Mouse (Mus musculus): ENCODE measurements at regions not wholly inside any gene's neighbourhood (a gene's known extent, or its start where the extent isn't known, plus 50 kb on each side); places are given as distances from the start of the nearest gene placed in this dataset.

DNA sequence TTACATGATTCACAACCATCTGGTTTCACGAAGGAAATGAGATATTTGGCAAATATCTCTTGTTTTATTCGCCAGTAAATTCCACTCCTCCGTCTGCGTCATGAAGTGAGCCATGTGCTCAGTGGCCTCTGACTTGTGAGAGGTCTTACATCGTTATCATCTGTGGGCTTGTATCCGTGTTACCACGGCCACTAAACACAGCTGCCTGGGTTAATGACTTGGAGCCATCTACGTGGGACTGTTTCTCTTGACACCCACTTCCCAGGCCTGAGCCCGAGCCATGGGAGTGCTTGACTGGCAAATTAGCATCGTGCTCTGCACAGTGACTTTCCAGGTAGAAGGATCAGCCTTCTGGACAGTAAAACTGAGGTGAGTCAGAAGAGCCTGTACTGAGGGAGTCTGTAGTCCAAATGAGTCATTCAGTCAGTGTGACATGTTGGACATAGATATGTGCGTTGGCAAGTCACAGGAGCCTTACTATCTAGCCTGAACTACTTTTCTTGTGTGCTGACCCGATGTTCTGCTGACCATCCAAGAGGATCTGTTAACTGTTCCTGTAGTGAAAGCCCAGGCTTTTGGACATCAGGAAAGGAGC, 137.7 kb downstream of the Tmx1 start:
- DNase-seq = no peak

DNA sequence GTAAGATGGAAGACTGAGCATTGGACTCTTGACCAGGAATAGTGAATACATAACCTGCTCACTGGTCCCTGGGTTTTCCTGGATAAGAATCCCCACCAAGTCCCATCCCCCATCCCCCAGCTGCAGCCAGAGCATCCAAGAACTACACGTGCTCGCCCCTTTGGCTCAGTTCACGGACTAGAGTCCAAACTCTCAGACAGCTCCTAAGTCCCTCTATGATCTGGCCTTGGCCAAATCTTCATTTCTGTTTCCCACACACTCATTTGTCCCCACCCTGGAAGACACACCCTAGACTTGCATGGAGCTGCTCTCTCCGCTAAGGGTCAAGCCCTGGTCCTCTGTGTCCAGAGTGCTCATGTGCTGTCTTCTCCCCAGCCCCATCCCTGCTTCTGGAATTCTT, 139.9 kb downstream of the Tmx1 start:
- DNase-seq = no peak

DNA sequence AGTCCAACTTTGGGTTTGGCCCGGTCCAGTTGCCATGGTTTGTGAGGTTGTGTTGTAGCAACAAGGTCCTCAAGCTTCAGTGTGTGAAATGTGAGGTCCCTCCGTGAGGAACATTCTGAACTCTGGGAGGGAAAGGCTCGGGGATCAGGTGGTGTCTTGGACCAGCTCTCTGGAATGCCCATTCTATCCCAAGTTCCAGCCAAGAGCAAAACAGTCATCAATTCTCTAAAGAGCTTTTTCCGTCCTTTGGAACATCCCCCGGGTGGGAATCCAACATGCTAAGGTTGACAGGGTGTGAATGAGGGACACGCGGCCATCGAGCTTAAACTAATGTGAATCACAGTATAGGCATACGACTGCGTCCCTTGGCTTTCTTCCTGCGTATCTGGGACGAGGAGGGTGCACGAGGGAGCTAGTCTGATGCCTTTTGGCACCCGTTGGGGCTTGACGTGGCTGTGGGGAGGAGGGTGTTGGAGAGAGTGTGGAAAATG, 145.4 kb downstream of the Tmx1 start:
- no peak for DNase-seq

- DNase-seq = no peak
Observed at GRCm38 (mm10) chr12:70599731-70600130, 146.8 kb downstream of the Tmx1 start.

- DNase-seq = no peak
Observed at GRCm38 (mm10) chr12:70603869-70604268, 151.0 kb downstream of the Tmx1 start.

DNA sequence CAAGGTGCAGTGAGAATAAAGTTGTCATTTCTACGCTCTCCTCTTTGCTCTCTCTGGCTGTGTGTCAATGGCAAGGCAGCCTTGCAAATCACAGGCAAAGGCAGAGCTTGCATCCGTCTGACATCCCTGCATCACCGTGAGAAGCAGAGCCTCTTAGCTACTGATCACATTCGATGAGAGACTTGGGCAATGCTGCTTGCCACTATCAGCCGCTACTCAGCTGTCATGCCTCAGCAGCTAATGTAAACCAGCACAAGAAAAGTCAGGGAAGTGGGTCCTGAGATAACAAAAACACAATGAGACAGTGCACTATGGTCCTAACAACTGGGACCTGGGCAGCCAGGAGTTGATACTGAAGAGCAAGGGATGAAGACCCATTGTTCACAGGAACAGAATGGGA, 155.8 kb downstream of the Tmx1 start:
- DNase-seq = no peak

DNA sequence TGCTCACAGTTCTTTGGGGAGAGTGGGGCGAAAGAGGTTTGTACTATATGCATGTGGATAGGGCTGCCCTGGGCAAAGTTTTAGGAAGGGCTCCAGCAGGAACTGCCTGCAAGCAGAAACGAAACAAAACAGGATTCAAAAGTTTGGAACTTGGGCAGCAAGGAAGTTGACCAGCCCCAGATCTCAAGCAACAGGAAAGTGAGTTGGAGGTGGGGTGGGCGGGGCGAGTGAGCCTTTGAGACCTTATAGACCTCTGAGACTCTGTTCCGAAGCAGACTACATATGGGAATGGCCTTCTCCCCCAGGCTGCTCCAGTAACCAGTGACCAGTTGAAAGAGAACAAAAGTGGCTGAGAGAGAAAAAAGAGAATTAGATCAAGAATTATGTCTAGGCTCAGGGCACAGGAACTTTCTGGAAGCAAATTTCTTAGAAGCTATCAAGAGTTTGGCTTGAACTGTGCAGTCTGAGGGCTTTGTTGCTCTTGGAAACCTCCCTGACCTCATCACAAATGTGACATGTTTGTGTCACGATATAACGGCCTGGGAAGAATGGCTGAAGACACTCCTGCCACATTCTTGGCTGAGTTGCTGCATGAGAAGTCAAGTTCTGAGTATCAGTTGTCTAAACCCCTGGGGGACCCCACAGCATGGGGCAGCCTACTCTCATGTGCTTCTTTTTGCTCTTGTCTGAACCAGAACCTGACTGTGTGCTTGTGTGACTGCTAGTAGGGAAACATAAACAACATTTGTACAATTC, 156.4 kb downstream of the Tmx1 start:
- DNase-seq = no peak

DNA sequence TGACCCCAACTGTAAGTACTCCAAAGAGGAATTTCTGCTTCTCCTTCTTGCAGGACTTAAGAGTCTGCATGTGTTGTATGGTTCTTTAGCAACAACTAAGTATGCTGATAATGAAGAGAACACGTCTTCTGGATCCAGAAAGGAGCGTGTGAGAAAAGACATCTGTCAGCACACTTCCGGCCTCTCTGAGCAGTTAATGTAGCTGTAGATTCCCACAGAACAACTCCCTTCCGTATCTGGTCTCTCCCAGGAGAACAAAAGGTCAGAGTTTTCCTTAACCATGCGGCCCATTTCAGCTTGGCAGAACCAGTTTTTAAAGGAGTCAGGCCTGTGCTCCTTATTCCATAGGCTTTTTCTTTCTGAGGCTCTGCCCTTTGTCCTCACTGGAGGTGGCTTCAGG, 159.0 kb downstream of the Tmx1 start:
- DNase-seq = no peak

GRCm38 (mm10) chr12:70613244-70613643, 160.3 kb downstream of the Tmx1 start:
- DNase-seq = no peak

- no peak for DNase-seq
Observed at GRCm38 (mm10) chr12:70614101-70614500, 161.2 kb downstream of the Tmx1 start.

DNA sequence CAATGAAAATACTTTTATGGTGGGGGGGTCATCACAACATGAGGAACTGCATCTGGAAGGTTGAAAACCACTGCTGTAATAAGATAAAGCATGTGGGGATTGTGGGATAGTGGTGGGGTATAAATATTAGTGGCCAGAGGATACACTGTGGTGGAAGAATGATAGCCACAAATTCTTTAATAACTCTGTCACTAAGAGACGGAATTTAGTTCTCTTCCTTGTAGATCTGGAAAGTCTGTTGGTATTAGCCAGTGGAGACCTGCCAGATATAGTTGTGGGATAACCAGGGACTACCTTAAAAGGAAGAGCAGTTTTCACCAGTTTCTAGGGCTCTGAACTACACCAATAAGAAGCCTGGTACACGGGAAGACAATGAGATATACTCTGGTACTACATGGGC, 161.8 kb downstream of the Tmx1 start:
- no peak for DNase-seq

DNA sequence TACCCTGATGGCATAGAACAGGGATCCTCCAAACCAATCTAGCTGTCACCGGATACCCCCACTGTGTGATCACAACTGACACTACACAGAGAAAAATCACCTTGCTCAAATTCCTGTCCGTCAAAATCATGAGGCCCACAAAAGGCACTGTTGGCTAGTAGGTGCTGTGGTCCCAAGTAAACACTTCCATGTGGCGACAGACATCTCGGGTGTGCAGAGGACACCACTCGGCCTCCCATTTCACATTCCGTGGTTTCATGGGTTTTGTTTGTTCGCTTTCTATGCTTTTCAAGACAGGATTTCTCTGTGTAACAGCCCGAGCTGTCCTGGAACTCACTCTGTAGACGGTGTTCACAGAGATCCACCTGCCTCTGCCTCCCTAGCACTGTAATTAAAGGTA, 162.2 kb downstream of the Tmx1 start:
- DNase-seq = no peak

DNA sequence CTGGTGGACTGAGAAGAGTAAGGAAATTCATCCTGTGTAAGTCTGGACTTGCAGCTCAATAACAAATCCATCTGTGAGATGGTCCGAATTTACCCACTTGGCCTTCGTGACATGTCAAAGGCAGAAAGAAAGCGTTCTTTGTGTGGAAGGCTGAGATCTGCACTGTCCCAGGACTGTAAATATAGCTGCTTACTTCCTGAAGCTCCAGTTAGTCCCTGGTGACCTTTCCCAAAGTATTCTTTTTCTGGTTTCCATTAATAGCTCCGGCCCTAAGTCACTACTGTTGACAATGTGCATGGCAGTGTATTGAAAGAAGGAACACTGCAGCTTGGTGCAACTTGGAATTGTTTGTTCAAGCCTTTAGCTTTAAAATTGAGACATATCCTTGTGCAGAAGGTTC, 163.2 kb downstream of the Tmx1 start:
- DNase-seq = no peak

DNA sequence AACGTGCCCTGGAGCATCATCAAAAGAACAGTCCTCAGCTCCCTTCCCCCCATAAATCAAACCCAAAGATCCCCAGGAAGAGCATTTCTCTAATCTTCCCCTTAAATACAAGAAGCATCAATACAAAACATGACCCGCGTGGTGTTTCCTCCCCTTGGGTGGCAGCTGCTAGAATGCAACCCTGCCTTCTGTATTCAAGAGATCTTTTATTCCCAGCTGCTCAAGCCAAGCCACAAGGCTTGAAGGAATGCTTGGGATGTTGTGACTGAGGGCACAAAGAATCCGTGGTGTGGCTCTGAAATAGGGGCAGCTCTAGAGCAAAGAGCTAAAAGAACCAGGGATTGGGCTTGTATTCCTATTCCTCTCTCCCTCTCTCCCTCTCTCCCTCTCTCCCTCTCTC, 163.6 kb downstream of the Tmx1 start:
- no peak for DNase-seq

DNA sequence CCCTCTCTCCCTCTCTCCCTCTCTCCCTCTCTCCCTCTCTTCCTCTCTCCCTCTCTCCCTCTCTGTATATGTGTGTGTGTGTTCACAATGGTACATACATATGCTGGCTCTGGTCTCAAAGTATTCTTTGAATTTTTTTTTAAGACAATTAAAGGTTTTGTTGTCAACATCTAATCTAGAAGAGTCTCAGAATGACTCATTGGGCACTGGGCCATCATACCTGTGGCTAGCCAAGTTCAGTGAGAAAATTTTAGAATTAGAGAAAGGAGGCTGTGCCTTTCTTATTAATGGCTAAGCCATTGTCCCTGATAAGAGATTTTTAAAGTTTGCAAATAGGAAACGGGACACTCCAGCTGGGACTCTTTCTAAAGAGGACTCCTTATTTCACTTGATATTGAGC, 164.1 kb downstream of the Tmx1 start:
- DNase-seq = no peak

DNA sequence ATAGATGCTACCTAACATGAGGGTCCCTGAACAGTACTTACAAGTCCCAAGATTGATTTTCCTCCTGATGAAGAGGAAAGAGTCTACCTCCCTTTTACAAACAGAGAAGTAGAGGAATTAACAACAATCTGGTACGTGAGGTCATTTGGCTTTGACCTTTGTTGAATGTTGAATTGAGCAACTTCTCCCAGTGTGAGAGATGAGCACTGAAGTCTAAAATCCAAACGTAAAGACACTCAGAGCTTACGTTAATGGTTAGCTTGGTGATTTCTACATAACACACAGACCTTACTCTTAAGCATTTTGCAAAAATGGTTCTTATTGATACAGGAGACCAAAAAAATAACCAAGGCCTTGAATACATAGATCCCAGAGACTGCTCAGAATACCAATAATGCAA, 165.1 kb downstream of the Tmx1 start:
- DNase-seq = no peak

- no peak for DNase-seq
Observed at GRCm38 (mm10) chr12:70619436-70619835, 166.5 kb downstream of the Tmx1 start.

- DNase-seq = no peak
Observed at GRCm38 (mm10) chr12:70622019-70622418, 169.1 kb downstream of the Tmx1 start.

DNA sequence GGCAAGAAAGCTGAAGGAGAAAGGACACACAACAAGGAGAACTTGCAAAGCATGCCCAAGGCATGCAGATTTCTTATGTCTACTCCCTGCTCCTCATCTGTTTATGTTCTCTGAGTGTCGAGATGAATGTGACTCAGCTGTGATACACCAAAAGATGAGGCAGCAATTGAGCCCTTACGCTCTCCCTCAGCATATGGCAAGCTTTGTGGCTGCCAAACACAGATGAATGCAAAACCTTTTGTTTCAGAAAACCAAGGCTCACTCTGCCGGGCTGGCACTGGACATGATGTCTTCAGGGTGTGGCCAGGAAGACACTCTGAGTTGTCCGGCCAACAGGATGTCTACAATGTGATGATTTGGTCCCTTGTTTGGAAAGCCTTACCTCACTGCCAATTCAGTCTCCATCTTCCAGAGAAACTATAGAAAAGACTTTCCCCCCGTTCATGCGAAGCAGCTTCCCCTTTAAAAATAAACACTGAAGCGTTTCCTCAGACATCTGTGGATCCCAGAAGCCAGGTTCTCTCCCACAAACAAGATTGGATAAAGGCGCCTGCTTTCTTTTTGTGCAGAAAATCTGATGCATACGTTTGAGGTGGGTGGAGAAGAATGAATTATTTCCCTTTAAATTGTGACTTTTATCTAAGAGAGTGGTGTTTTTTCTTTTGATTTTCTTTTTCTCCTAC, 171.5 kb downstream of the Tmx1 start:
- DNase-seq = peak; percentile 41

- DNase-seq = no peak
Observed at GRCm38 (mm10) chr12:70627638-70628037, 174.7 kb downstream of the Tmx1 start.

DNA sequence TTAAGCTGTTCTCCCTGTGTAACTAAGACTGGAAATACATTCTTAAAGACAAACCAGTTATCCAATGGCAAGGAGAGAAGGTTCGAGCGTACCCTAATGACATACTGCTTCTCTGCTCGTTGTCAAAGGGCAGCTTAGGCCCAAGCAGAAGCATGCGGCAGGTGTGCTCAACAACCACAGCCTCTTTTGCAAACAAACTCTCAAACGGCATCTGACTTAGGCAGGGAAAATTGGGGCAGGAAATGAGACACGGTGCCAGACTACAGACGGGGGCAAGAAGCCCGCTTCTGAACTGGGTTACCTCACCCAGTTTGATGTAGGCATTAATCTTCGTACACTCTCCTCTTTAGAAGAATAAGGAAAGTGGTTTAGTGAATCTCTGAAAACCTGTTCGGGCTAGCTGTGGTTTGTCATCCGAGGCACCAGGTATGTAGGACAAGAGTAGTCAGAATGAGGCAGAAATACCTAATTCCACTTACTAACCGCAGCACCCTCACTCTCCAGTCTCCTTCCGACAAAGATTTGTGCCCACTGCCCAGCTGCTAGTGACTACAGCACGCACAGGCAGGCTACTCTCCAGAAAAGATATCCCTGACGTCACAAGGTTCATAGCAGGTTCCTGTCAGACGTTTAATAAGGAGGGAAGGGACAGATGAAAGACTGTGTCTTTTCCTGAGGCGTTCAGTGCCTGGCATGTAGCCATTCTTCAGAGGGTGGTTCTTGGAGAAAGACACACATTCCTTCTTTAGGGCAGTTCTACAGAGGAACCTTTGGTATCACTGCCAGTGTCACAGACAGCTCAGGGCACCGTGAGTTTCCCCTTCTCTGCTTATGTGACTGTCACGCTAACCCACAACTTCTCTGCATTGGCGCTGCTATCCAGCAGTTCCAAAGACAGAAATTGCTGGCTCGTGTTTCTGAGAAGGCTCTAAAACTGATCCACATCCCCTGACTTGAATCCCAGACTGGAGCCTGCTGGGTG, 175.8 kb downstream of the Tmx1 start:
- DNase-seq = no peak

- no peak for DNase-seq
Observed at GRCm38 (mm10) chr12:70629371-70629770, 176.5 kb downstream of the Tmx1 start.

GRCm38 (mm10) chr12:70631281-70631680, 178.4 kb downstream of the Tmx1 start:
- DNase-seq = no peak
